Mouse (Mus musculus): ENCODE measurements around the gene Ephb3. TPM values are rescaled to one million over a fixed set of nuclear protein-coding genes. Genes with fewer than 3 reads are reported as not detected.

The Ephb3 gene
- polyA plus RNA-seq, 1 experiment from 2014 or later: 38.6 TPM

- Histone ChIP-seq H3K9me3 (no peaks in the 10 kb centered on the region), H3K27me3 (replicated peaks; ENCODE audit: low read depth, poor library complexity, severe bottlenecking) (peaks cover 16% of the 10 kb centered on the region), H3K4me3 (no peak overlapping the region), H3K36me3 (replicated peaks) (no peaks in the 10 kb centered on the region), H3K27ac (replicated peaks) (no peak overlapping the region), H3K4me1 (peaks cover 14% of the 10 kb centered on the region)
- DNase-seq (ENCODE audit: low spot score): no peak
- WGBS: 87% methylated on average over 11 of the region's 11 CpGs
Measured at GRCm38 (mm10) chr16:21255574-21256304, 51.2 kb downstream of the Ephb3 start.

- H3K4me3 ChIP-seq: no peak overlapping the region
- peaks cover 14% of the 10 kb centered on the region for H3K4me1 ChIP-seq
- H3K36me3 ChIP-seq (replicated peaks): no peaks in the 10 kb centered on the region
- no peak for DNase-seq (ENCODE audit: low spot score)
- peaks cover 7% of the 10 kb centered on the region for H3K27me3 ChIP-seq (replicated peaks; ENCODE audit: low read depth, poor library complexity, severe bottlenecking)
- no peak overlapping the region for H3K27ac ChIP-seq (replicated peaks)
- no peaks in the 10 kb centered on the region for H3K9me3 ChIP-seq
- 93% methylated on average over 12 of the region's 12 CpGs for WGBS
Measured at GRCm38 (mm10) chr16:21256514-21257305, 52.2 kb downstream of the Ephb3 start.

- H3K27ac ChIP-seq (replicated peaks): no peak overlapping the region
- peaks cover 27% of the 10 kb centered on the region for H3K4me1 ChIP-seq
- H3K27me3 ChIP-seq (replicated peaks; ENCODE audit: low read depth, poor library complexity, severe bottlenecking): no peaks in the 10 kb centered on the region
- no peak for DNase-seq (ENCODE audit: low spot score)
- H3K4me3 ChIP-seq: no peak overlapping the region
- H3K9me3 ChIP-seq: no peaks in the 10 kb centered on the region
- WGBS: 90% methylated on average over 7 of the region's 7 CpGs
- no peaks in the 10 kb centered on the region for H3K36me3 ChIP-seq (replicated peaks)
Measured at GRCm38 (mm10) chr16:21265417-21265816, 60.9 kb downstream of the Ephb3 start.

GRCm38 (mm10) chr16:21269775-21270174 is 65.2 kb downstream of the Ephb3 start:
- Histone ChIP-seq H3K4me1 (peaks cover 62% of the 10 kb centered on the region), H3K36me3 (replicated peaks) (no peaks in the 10 kb centered on the region), H3K9me3 (no peaks in the 10 kb centered on the region), H3K27ac (replicated peaks) (peak overlapping the region; percentile 3; the same call in 1 of the 2 replicates), H3K27me3 (replicated peaks; ENCODE audit: low read depth, poor library complexity, severe bottlenecking) (no peaks in the 10 kb centered on the region), H3K4me3 (no peak overlapping the region)
- 56% methylated on average over 8 of the region's 8 CpGs for WGBS
- no peak for DNase-seq (ENCODE audit: low spot score)

GRCm38 (mm10) chr16:21271773-21272247 is 67.3 kb downstream of the Ephb3 start:
- H3K27ac ChIP-seq (replicated peaks): peak overlapping the region; percentile 70

GRCm38 (mm10) chr16:21272748-21273147 is 68.2 kb downstream of the Ephb3 start:
- H3K36me3 ChIP-seq (replicated peaks): no peaks in the 10 kb centered on the region
- DNase-seq (ENCODE audit: low spot score): no peak
- 62% methylated on average over 4 of the region's 4 CpGs for WGBS
- H3K9me3 ChIP-seq: peaks cover 10% of the 10 kb centered on the region
- no peak overlapping the region for H3K4me3 ChIP-seq
- peak overlapping the region; percentile 70 for H3K27ac ChIP-seq (replicated peaks)
- no peaks in the 10 kb centered on the region for H3K27me3 ChIP-seq (replicated peaks; ENCODE audit: low read depth, poor library complexity, severe bottlenecking)
- peaks cover 70% of the 10 kb centered on the region for H3K4me1 ChIP-seq

More at GRCm38 (mm10) chr16:21271773-21272247, 67.3 kb downstream of the Ephb3 start:
- H3K4me1 ChIP-seq: peaks cover 67% of the 10 kb centered on the region
- no peak overlapping the region for H3K4me3 ChIP-seq
- no peaks in the 10 kb centered on the region for H3K36me3 ChIP-seq (replicated peaks)
- H3K27me3 ChIP-seq (replicated peaks; ENCODE audit: low read depth, poor library complexity, severe bottlenecking): no peaks in the 10 kb centered on the region
- DNase-seq (ENCODE audit: low spot score): no peak
- 57% methylated on average over 6 of the region's 6 CpGs for WGBS
- H3K9me3 ChIP-seq: peaks cover 9% of the 10 kb centered on the region

Small RNA genes lying within 50 kb of the gene (microRNA-seq; reads per million reads assigned to microRNA genes)
- not detected for gene Mir7680

Other genes starting within 250 kb of the Ephb3 start
- gene Teddm3, start 50.8 kb upstream of the Ephb3 start, polyA plus RNA-seq (2016; fragmentation: Nextera tagmentation; extraction: Ambion mirVana): not detected in 2 replicates
- 16.4 and 16.6 TPM in 2 replicates for gene Vps8, start 218.4 kb downstream of the Ephb3 start, polyA plus RNA-seq (2016; fragmentation: Nextera tagmentation; extraction: Ambion mirVana)